Mouse (Mus musculus): Measurements from ENCODE around the gene Npy. TPM values are rescaled to one million over a fixed set of nuclear protein-coding genes. Genes with fewer than 3 reads are reported as not detected.

Npy gene
- polyA plus RNA-seq (2012; ENCODE audit: low replicate concordance) = 0.73 and 3.1 TPM in 2 replicates

DNA sequence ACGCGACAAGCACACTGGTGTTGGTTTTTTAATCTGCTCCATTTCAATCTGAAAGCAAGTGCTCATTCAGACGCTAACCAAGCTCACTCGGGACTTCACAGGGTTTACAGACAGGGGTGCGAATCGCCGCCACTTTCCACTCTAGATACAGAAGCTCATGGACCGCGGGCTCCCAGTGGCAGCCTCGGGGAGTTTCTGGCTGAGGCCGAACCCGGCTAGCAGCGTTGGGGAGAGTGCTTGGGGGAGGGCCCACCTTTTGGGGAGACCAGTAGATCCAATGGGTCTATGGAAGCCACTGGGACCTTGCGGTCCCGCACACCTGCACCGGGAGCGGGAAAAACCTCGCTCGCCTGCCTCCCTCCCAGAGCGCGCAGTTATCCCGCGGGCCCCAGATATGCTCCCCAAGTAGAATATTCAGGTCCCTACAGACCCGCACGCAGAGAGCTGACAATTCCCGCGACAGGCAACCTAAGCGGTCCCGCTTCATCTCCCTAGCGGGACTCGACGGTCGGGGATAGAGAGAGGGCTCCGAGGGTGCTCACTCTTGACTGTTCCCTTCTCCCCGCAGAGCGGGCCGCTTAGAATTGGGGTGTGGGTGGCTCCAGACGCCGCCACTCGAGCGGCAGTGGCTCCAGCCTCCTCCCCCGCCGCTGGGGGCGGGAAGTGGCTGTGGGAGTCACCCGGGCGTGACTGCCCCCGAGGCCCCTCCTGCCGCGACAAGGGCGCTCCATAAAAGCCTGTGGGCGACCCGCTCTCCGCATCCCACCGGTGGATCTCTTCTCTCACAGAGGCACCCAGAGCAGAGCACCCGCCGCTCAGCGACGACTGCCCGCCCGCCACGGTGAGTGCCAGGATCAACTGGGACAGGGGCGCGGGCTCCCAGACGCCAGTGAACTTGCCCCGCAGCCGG is at the start of gene Npy:
TSS of gene Npy (plus strand) at position 750 of the 910 bp plus-strand sequence.

